Mouse (Mus musculus) liver, embryonic 12.5 days (tissue): ENCODE measurements around the gene Gtsf1l. TPM values are rescaled to one million over a fixed set of nuclear protein-coding genes. Genes with fewer than 3 reads are reported as not detected.

Experiments used
- ATAC-seq: fragments of 200-750 bp; cut with Nextera tagmentation; 2 replicates; pipeline ENCODE4 v1.8.0; 2017; ENCODE audit warnings: moderate number of reproducible peaks, mild to moderate bottlenecking, moderate library complexity
- H3K27ac ChIP-seq: fragments of 300-500 bp; sonication (generic); 2 replicates; pipeline ENCODE4 v1.5.1; 2016; ENCODE audit warnings: mild to moderate bottlenecking
- H3K27me3 ChIP-seq: fragments of 300-500 bp; sonication (generic); replicated peaks from 2 replicates; pipeline ENCODE4 v1.6.1; 2016; ENCODE audit warnings: mild to moderate bottlenecking, moderate library complexity
- H3K36me3 ChIP-seq: fragments of 300-500 bp; sonication (generic); 2 replicates; pipeline ENCODE4 v1.6.1; 2016; ENCODE audit warnings: mild to moderate bottlenecking, moderate library complexity
- H3K4me1 ChIP-seq: fragments of 300-500 bp; sonication (generic); 2 replicates; pipeline ENCODE4 v1.6.1; 2016
- H3K4me2 ChIP-seq: fragments of 300-500 bp; sonication (generic); 2 replicates; pipeline ENCODE4 v1.6.1; 2016; ENCODE audit warnings: mild to moderate bottlenecking, moderate library complexity
- H3K4me3 ChIP-seq: fragments of 300-500 bp; sonication (generic); 2 replicates; pipeline ENCODE4 v1.5.1; 2016; ENCODE audit warnings: mild to moderate bottlenecking, moderate library complexity
- H3K9ac ChIP-seq: fragments of 300-500 bp; sonication (generic); 2 replicates; pipeline ENCODE4 v1.6.1; 2016; ENCODE audit warnings: mild to moderate bottlenecking, moderate library complexity
- H3K9me3 ChIP-seq: fragments of 300-500 bp; sonication (generic); replicated peaks from 2 replicates; pipeline ENCODE4 v1.6.1; 2016; ENCODE audit warnings: mild to moderate bottlenecking, moderate library complexity
- WGBS: fragments of 180-500 bp; shearing (Covaris S2); methylation state at CpG from one replicate; pipeline ENCODE4 v1.1.7; 2016; ENCODE audit not compliant: insufficient replicate concordance; 5-methylcytosine and 5-hydroxymethylcytosine counted together
- microRNA-seq: library from miRNA; unstranded; fragments of <30 nt; microRNA quantifications from one replicate; pipeline ENCODE4, GENCODE M21; 2017
- polyA plus RNA-seq: library from polyadenylated mRNA; unstranded; fragments of >200 nt; fragmentation: Nextera tagmentation; extraction: Ambion mirVana; gene quantifications from 2 replicates; pipeline ENCODE4 v1.2.1, GENCODE M21; 2016

Gtsf1l gene
- polyA plus RNA-seq, 1 experiment from 2014 or later = not detected

- Histone ChIP-seq H3K27me3 (no peaks in the 10 kb centered on the region), H3K9me3 (no peaks in the 10 kb centered on the region), H3K4me1 (no peaks in the 10 kb centered on the region; the same call in 1 of the 2 replicates), H3K27ac (no peak overlapping the region), H3K36me3 (peaks cover 90% of the 10 kb centered on the region), H3K4me2 (no peak overlapping the region), H3K4me3 (no peak overlapping the region), H3K9ac (no peak overlapping the region)
- 0 out of 2 replicates have a peak, but pooled peaks have one; percentile 42 for ATAC-seq
- WGBS = 57% methylated on average over 7 of the region's 7 CpGs
Measured at GRCm38 (mm10) chr2:163039940-163040339, 47.7 kb downstream of the Gtsf1l start.

Small RNA genes lying within 50 kb of the gene (microRNA-seq; reads per million reads assigned to microRNA genes)
- not detected for gene Gm22174
- 1.1 reads per million for gene Mir7003

Other genes with a start within 250 kb of the Gtsf1l start
- 168 and 174 TPM in 2 replicates for gene Srsf6, start 156.3 kb downstream of the Gtsf1l start, polyA plus RNA-seq
- gene L3mbtl1, start 144.4 kb downstream of the Gtsf1l start, polyA plus RNA-seq = 0.06 and 0.08 TPM in 2 replicates
- gene Sgk2, start 100.5 kb downstream of the Gtsf1l start, polyA plus RNA-seq = 2.7 and 3.0 TPM in 2 replicates
- 24.4 and 25.9 TPM in 2 replicates for gene Ift52, start 70.5 kb downstream of the Gtsf1l start, polyA plus RNA-seq
- gene Mybl2, start 33.2 kb downstream of the Gtsf1l start, polyA plus RNA-seq = 71.7 and 72.8 TPM in 2 replicates
- 0.99 and 1.2 TPM in 2 replicates for gene Tox2, start 115.3 kb upstream of the Gtsf1l start, polyA plus RNA-seq